Mouse (Mus musculus) thymus, postnatal 4 days (tissue): ENCODE results near the gene Tfr2.
A peak's percentile ranks its signal among the peaks of the same experiment; 100 is the strongest.
"Not testable (repeated sequence)": the region's sequence is repeated elsewhere in the genome, so short reads cannot be mapped to it uniquely, and the experiment has no call there.

Experiments
- DNase-seq: peaks from one replicate; pipeline ENCODE4 v3.0.0; 2021

The Tfr2 gene

DNA sequence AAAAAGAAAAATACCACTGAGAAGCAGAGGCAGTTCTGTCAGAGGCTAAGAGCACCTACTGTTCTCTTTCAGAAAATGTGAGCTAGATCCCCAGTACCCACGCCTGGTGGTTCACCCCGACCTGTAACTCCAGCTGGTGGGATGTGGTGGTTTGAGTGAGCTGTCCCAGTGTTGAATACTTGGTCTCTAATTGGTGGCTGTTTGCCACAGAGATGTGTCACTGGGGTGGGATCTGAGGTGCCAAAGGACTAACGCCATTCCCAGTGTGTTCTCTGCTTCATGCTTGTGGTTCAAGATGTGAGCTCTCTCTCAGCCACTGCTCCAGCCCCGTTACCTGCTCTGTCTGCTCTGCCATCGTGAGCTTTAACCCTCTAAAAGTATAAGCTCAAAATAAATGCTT lies 20.9 kb downstream of the Tfr2 start:
- no peak for DNase-seq

DNA sequence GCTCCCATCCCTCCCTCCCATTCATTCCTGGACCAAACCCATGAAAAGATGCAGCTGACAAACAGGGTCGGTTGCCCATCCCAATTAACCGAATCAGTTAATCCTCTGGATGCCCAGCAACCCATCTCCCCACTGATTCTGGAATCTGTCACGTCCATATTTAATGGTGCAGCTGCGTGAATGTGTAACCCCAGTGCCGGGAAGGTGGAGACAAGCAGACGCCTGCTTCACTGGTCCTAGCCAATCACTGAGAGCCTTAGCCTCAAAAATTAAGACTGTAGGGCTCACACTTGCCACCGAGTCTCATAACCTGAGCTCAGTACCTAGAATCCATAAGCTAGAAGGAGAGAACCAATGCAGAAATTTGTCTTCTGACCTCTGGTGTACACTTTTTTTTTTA lies 26.3 kb downstream of the Tfr2 start:
- no peak for DNase-seq

DNA sequence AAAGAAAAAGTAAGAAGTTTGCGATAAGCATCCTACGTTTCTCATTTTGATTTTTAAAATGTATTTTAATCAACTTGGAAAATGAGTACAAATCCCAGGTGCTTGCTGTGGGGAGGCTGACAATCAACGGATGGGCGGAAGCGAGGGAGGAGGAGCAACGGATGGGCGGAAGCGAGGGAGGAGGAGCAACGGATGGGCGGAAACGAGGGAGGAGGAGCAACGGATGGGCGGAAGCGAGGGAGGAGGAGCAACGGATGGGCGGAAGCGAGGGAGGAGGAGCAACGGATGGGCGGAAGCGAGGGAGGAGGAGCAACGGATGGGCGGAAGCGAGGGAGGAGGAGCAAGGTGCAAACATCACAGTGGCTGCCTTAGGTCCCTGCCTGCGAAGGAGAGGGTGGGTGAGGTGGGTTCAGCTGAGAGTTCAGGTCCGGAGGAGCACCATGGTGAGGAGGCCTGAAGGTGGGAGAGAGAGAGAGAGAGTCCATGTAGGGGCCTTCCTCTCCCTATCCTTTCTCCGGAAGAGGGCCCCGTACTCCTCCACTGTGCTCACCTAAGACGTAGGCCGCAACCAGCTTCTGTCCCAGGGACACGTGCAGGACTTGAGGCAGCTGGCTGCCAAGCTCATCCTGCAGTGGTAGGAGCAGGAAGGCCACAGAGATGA lies 27.1 kb downstream of the Tfr2 start:
- DNase-seq: peak; percentile 47

DNA sequence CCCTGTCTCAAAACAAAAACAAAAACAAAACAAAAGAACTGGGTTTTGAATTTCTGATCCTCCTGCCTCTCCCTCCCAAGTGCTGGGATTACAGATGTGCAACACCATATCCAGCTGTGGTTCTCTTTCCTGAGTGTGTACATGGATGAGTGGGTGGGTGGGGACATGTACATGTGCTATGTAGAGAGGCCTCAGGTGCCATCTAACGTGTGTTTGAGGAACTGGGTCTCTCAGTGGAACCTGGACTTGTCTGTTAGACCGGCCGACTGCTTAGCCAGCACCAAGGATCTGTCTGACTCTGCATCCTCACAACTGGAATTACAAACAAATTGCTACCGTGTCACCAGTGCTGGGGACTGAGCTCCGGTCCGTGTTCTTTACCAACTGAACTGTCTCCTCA lies 28.0 kb downstream of the Tfr2 start:
- DNase-seq: no peak

DNA sequence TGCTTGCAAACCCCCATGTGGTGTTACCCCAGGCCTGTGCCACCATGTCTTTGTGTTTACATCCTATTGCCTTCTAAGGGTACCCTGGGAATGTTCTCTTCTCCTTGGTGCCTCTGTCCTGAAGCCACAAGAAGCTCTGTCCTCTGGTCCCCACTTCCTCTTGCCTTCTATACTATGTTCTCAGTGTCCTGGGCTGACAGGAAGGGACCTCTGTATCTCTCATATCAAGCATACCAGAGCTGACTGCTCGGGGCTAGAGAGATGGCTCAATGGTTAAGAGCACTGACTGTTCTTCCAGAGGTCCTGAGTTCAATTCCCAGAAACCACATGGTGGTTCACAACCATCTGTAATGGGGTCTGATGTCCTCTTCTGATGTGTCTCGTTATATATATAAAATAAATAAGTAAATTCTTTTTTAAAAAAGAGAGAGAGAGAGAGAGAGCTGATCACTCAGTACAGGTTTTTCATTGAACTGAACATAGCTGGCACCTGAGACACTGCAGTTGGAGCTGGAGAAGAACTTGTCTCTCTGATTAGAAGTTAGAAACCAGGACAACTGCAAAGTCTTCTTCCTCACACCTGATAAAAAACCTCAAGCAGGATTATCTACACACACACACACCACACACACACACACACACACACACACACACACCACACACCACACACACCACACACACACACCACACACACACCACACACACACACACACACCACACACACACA lies 28.6 kb downstream of the Tfr2 start:
- no peak for DNase-seq

DNA sequence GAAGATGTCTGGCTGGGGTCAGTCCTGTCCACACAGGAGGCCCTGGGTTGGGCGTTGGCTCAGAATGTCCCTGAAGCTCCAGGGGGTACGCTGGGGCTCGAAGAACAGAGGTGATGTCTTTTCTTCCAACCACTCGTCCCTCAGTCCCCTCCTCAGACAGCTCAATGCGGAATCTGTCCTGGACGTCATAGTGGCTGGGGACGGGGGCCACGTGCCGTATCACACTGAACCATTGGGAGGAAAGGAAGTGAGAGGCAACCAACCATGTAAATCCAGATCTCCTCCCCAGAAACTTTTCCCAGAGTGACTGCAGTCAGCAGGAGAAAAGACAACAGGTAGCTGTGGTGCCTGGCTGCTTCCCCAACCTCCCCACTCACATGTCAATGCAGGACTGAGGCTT lies 30.0 kb downstream of the Tfr2 start:
- no peak for DNase-seq

DNA sequence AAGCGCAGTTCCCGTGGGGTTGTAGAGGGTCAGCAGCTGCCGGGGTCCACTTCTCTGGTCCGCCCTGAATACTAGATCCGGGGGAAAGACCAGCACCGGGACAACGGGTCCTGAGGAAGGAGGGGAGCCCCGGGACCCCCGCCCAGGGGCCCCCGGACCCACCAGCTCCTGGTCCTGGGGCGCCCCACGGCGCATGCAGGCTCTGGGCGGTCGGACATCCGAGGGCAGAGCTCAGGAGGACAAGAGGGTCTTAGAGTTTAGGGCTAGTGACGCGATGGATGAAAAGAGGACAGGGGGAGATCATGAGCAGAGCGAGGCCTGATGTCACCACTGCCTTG lies 30.6 kb downstream of the Tfr2 start:
- no peak for DNase-seq

DNA sequence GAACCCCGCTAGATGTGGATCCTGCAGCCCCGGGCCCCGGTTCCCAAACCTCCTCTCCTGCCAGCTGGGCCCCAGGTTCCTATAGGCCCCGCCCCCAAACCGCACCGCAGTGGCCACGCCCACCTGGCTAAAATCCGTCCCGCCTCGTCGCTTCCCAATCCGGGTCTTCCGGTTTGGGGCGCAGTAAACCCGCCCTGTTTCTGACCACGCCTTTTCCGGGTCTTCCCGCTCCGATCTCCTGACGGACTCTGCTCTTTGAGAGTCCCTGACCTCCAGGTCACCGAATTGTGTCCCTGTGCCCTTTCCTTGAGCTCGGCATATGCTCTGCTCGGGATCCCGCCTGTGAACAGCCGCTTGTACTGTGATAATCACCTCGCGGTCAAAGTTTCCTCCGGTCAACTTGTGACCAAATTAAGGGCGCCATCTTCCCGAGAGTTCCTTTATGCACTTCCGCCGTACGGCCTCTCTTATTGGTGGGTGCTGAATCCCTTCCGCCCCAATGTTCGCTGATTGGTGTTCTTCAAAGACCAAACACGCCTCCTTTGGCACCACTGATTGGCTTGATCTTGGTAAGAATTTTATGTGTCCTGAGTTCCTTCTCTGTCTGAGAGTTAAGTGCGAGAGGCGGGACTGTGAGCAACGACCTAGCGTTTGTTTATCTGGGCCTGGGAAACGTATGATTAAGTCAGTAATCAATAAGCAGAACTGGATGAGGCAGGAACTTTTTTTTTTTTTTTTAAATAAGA lies 31.2 kb downstream of the Tfr2 start, which contains the start of gene Mospd3:
Mospd3 (minus strand) TSS at position 440 of the 746 bp plus-strand sequence.
- peak; percentile 99 for DNase-seq

DNA sequence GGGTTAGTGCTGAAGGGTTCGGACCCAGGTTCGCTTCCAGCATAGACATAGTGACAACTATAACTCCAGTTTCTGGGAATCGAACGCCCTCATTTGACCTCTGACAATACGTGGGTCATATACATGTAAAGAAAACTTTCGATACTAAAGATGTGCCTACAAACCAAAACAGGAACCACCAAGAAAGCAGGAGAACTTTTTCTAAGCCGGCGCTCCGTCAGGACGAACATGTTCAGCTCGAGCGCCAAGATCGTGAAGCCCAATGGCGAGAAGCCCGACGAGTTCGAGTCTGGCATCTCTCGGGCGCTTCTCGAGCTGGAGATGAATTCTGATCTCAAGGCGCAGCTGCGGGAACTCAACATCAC lies 31.7 kb downstream of the Tfr2 start:
- peak; percentile 55 for DNase-seq

DNA sequence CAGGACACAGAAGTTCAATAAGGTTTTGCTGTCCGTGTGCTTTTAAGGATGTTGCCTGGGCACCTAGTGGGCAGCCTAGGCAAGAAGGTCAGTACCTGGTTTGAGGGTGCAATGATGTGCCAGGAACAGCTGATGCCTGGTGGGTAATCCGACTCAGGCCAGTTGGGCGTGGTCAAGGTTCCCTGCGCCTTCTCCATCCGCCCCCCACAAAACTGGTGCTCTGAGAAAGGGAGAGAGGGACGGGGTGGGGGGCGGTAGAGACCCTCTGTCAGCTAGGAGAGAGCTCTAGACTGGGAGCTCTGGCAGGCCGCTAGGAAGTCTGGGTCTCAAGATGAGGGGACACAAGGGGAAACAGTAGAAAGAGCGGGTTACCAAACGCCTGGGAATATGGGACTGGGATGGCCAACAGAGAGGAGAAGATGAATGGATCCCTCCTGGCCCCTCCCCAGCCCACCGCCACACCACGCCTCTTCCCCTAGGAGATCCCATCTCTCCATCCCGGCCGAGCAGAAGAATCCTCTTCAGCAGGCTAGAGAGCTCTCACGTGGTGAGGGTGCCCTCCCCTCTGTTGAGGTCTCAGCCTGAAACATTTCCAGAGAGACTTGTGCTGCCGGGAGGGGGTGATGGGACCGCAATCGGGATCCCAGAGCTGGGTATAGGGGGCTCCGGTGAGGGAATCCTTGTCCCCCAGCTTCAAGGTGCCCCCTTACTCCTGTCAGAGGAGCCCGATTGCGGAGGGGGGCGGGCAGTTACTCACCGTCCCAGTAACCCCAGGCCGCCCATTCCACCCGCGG lies 38.4 kb downstream of the Tfr2 start:
- no peak for DNase-seq

DNA sequence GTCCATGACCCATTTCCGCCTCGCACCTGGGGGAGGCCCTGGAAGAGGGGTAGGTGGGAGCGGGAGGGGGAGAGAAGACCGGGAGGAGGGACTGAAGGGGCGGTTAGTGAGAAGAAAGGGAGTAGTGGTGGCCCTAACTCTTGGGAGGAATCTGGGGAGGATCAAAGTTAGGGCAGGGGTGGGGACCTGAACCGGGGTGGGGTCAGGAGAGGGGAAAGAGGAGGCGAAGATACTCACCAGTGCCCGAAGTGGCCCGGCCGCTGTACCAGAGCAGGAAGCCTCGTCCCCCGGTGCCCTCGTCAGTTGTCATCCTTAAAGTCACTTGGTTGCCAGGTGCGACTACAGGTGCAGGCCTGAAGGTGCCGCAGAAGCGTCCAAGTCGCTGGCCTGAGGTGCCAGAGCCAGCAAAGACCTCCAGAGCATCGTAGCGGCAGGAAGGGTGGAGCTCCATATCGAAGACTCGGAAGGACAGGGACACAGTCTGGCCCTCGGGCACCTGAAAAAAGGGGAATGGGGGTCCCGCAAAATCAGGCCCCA lies 39.1 kb downstream of the Tfr2 start:
- no peak for DNase-seq

DNA sequence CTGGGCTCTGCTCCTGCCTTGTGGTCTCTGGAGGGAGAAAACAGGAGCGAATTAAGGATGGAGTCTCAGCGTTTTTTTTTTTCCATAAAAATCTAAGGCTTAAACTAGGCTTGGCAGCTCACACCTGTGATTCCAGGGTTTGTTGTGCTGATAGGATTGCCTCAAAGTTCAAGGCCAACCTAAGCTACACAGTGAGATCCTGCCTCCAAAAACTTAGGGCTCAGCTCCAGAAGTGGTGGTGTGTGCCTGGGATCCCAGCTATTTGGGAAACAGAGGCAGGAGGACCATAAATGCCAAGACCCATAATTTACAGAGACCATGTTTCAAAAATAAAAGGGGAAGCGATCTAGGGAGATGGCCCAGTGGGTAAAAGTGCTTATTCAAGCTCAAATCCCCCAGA lies 39.7 kb downstream of the Tfr2 start:
- no peak for DNase-seq

DNA sequence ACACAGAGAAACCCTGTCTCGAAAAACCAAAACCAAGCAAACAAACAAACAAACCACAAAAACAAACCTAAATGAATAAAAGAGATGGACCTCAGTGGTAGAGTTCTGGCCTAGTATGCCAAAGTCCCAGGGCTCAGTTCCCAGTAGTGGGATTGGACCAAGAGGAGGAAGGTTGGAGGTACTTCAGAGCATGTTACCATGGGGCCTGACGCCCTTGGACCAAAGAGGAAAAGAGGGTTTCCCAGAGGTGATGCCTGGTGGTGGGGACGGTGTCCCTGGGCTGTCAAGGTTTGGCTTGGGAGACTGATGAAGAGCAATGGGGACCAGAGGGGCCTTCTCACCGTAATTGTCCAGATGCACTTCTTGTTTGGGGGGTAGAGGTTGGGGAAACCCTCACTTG lies 40.4 kb downstream of the Tfr2 start:
- no peak for DNase-seq

DNA sequence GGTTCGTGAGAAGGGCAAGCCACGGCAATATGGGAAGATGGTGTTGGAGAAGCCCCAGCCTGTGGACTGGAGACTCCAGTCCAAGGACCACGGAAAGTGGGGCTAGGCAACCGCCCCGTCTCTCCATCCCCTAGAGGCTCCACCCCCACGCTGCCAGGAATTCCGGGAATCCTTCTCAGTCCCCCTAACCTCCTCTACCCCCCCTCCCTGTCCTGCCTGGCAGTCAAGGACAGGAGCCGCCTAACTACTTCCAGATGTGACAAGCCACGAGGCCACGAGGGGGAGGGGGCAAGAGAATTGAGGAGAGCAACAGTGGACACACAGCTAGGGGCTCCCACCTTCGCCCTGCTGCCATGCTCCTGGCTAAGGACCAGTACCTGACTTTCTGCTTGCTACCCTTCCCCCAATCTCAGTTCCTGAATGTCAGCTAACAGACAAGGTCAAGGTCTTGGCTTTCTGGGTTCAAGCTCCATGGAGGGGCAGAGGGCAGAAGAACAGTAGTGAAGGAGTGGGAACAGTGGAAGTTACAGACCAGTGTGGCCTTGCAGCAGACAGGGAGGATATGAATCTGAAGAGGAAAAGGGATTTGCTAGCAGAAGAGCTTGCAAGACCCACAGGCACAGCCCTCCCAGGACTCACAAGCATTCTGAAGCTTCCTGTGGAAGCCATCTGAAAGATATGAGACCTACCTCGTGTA lies 41.1 kb downstream of the Tfr2 start:
- DNase-seq: no peak

DNA sequence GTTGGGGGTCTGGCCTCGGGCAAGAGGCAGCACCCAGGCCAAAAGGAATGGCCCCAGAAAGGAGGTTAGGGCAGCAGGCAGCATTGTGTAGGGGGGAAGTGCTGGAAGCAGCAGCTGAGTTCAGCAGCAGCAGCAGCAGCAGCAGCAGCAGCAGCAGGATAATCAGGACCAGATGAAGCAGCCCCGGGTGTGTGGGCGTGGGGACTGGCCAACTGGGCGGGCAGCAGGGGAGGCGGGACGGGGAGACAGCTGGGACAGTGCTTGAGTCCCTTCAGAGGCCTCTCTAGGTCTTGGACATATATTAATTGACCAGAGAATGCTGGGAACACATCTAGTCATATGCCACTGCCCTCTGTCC lies 41.6 kb downstream of the Tfr2 start:
- no peak for DNase-seq

DNA sequence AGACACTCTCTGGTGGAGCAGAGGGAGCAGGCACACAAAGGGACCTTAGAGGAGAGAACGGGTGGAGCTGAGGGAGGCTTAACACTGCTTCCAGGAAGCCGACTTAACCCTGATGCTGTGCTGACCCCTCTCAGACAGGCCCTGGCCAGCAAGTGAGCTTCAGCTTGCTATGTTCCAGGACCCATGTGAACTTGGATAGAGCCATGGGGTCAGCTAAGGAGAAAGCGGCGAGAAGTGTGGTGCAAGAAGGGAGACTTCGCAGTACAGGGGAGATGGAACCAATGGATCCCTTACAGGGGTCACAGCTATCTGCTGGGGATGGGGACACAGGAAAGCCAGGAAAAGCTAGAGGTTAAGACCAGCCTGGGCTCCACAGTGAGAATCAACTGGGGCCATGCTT lies 43.4 kb downstream of the Tfr2 start:
- no peak for DNase-seq

DNA sequence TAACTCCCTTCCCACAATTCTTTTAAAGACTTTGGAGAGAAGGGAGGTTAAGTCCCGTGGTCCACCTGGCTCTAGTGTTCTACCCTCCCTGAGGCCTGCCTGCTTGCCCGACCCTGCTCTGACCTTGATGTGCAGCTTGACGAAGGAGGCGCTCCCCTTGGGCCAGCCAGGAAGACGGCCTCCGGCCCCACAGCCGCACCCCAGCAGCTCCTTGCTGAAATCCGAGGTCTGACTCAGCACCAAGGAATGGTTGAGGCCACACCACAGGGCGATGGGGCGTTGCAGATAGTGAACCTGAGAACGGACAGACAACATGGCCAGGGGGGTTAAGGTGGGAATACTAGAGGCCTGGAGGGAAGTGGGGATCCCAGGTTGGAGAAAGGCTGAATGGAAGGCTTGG lies 43.9 kb downstream of the Tfr2 start, which contains the start of gene Pcolce:
Pcolce (minus strand) TSS at position 235 of the 400 bp plus-strand sequence.
- DNase-seq: no peak

DNA sequence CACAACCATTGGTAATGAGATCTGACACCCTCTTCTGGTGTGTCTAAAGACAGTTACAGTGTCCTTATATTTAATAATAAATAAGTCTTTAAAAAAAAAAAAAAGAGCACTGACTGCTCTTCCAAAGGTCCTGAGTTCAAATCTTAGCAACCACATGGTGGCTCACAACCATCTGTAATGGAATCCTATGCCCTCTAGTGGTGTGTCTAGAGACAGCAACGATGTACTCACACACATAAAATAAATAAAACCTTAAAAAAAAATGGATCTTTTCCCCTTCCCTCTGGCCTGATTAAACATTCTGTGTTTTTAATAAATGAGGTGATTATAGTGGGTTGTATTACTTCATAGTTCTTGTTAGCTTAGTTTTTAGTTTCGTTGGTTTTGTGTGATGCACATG lies 45.3 kb downstream of the Tfr2 start:
- not testable (repeated sequence) for DNase-seq

DNA sequence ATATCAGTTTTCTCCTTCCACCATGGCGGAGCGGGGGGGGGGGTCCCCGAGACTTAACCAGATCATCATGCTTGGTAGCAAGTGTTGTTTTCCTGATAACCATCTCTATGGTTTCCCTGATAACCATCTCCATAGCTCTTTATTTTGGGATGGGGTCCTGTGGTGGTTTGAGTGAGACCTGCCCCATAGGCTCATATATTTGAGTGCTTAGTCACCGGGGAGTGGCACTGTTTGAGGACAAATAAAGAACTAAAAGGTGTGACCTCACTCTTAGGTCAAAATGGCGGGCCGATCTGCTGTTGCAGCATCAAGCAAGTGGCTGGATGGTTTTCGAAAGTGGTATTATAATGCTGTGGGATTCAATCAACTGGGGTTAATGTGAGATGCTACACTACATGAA lies 45.7 kb downstream of the Tfr2 start:
- no peak for DNase-seq

DNA sequence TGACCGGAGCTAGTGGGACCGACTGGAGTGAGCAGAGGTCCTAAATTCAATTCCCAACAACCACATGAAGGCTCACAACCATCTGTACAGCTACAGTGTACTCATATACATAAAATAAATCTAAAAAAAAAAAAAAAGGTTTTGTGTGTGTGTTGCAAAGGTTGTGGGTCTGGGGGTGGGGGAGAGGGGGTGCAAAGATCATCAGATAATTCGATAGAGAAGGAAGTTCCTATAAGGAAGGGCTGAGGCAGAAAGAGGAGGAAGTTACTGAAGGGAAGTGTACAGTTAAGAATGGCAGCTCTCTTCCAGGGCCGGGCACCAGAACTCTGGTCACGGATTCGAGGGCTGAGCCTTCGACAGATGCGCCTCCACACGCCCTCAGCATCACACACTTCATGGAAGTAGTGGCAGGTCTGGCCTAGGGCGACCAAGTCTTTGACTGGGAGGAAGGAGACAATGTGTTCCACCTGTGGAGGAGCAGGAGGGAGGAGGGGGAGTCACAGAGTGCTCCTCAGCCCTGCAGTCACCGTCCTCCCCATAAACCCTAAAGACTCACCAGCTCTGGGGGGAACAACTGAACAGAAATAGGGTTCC lies 54.4 kb downstream of the Tfr2 start:
- no peak for DNase-seq

DNA sequence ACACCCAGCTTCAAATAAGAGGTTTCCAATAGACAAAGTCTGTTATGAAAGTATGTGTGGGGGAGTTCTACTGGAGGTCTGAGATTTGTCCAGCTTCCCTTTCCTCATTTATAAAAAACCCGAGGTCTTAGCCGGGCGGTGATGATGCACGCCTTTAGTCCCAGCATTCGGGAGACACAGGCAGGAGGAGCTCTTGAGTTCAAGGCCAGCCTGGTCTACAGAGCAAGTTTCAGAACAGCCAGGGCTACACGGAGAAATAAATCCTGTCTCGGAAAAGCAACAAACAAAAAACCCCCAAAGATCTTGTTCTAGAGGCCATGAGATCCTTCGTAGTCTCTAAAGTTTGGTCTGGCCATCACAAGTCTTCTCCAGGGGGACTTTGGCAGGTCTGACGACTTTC lies 58.4 kb downstream of the Tfr2 start:
- DNase-seq: no peak
